Mouse (Mus musculus) intestine, embryonic 15.5 days (tissue): ENCODE data around the gene Arhgap27. TPM values are rescaled to one million over a fixed set of nuclear protein-coding genes. Genes with fewer than 3 reads are reported as not detected.
"Not testable (repeated sequence)": the region's sequence is repeated elsewhere in the genome, so short reads cannot be mapped to it uniquely, and the experiment has no call there.

Experiments
- ATAC-seq: fragments of 200-750 bp; cut with Nextera tagmentation; 2 replicates; pipeline ENCODE4 v1.8.0; 2017; ENCODE audit warnings: moderate TSS enrichment, moderate library complexity
- H3K27ac ChIP-seq: fragments of 300-500 bp; sonication (generic); 2 replicates; pipeline ENCODE4 v1.5.1; 2015; ENCODE audit warnings: mild to moderate bottlenecking, inconsistent platforms
- H3K27me3 ChIP-seq: fragments of 300-500 bp; sonication (generic); replicated peaks from 2 replicates; pipeline ENCODE4 v1.6.1; 2015; ENCODE audit warnings: inconsistent platforms
- H3K36me3 ChIP-seq: fragments of 300-500 bp; sonication (generic); 2 replicates; pipeline ENCODE4 v1.6.1; 2015; ENCODE audit warnings: inconsistent platforms
- H3K4me1 ChIP-seq: fragments of 300-500 bp; sonication (generic); replicated peaks from 2 replicates; pipeline ENCODE4 v1.6.1; 2015; ENCODE audit warnings: inconsistent platforms
- H3K4me2 ChIP-seq: fragments of 300-500 bp; sonication (generic); replicated peaks from 2 replicates; pipeline ENCODE4 v1.6.1; 2015; ENCODE audit warnings: mild to moderate bottlenecking, inconsistent platforms
- H3K4me3 ChIP-seq: fragments of 300-500 bp; sonication (generic); replicated peaks from 2 replicates; pipeline ENCODE4 v1.5.1; 2015; ENCODE audit warnings: inconsistent platforms
- H3K9ac ChIP-seq: fragments of 300-500 bp; sonication (generic); 2 replicates; pipeline ENCODE4 v1.6.1; 2015; ENCODE audit warnings: inconsistent platforms
- H3K9me3 ChIP-seq: fragments of 300-500 bp; sonication (generic); 2 replicates; pipeline ENCODE4 v1.6.1; 2016; ENCODE audit warnings: inconsistent platforms
- WGBS: fragments of 180-500 bp; shearing (Covaris S2); methylation state at CpG from one replicate; pipeline ENCODE4 v1.1.7; 2015; 5-methylcytosine and 5-hydroxymethylcytosine counted together
- polyA plus RNA-seq: library from polyadenylated mRNA; unstranded; fragments of >200 nt; fragmentation: Nextera tagmentation; extraction: Ambion mirVana; gene quantifications from 2 replicates; pipeline ENCODE4 v1.2.1, GENCODE M21; 2015

The Arhgap27 gene
- polyA plus RNA-seq, 1 experiment from 2014 or later, result 33.0 TPM

GRCm38 (mm10) chr11:103311960-103312611, 51.4 kb downstream of the Arhgap27 start:
- 3% methylated on average over 30 of the region's 30 CpGs for WGBS
- Histone ChIP-seq H3K36me3 (no peaks in the 10 kb centered on the region), H3K27me3 (no peaks in the 10 kb centered on the region), H3K4me1 (peaks cover 8% of the 10 kb centered on the region), H3K9ac (peak overlapping the region; percentile 37), H3K4me3 (peak overlapping the region; percentile 31), H3K4me2 (peak overlapping the region; percentile 77), H3K27ac (peak overlapping the region; percentile 20; the same call in 1 of the 2 replicates), H3K9me3 (no peaks in the 10 kb centered on the region)
- ATAC-seq, result peak; percentile 76

GRCm38 (mm10) chr11:103309956-103310574, 53.4 kb downstream of the Arhgap27 start:
- Histone ChIP-seq H3K36me3 (no peaks in the 10 kb centered on the region), H3K4me2 (no peak overlapping the region), H3K9ac (no peak overlapping the region), H3K27me3 (no peaks in the 10 kb centered on the region), H3K27ac (no peak overlapping the region), H3K4me3 (no peak overlapping the region), H3K4me1 (peaks cover 8% of the 10 kb centered on the region), H3K9me3 (no peaks in the 10 kb centered on the region)
- 66% methylated on average over 10 of the region's 10 CpGs for WGBS
- ATAC-seq, result no peak

GRCm38 (mm10) chr11:103307910-103308309, 55.6 kb downstream of the Arhgap27 start:
- ATAC-seq, result no peak
- Histone ChIP-seq H3K27ac (no peak overlapping the region), H3K9ac (no peak overlapping the region), H3K4me2 (no peak overlapping the region), H3K36me3 (no peaks in the 10 kb centered on the region), H3K27me3 (no peaks in the 10 kb centered on the region), H3K4me1 (peaks cover 8% of the 10 kb centered on the region), H3K9me3 (no peaks in the 10 kb centered on the region), H3K4me3 (no peak overlapping the region)
- whole genome bisulfite sequencing, result 35% methylated on average over 8 of the region's 8 CpGs

- 83% methylated on average over 9 of the region's 9 CpGs for WGBS
- ATAC-seq, result no peak
Observed at GRCm38 (mm10) chr11:103304525-103304924, 59.0 kb downstream of the Arhgap27 start.

GRCm38 (mm10) chr11:103294772-103295171, 68.7 kb downstream of the Arhgap27 start:
- no peak overlapping the region for H3K9ac ChIP-seq
- 87% methylated on average over 7 of the region's 7 CpGs for WGBS
- H3K4me1 ChIP-seq, result peaks cover 5% of the 10 kb centered on the region; the same call in 1 of the 2 replicates
- ATAC-seq, result no peak
- no peaks in the 10 kb centered on the region for H3K27me3 ChIP-seq
- no peaks in the 10 kb centered on the region for H3K9me3 ChIP-seq
- no peaks in the 10 kb centered on the region for H3K36me3 ChIP-seq
- no peak overlapping the region for H3K4me3 ChIP-seq
- no peak overlapping the region for H3K27ac ChIP-seq
- H3K4me2 ChIP-seq, result no peak overlapping the region

More at GRCm38 (mm10) chr11:103304525-103304924, 59.0 kb downstream of the Arhgap27 start:
- Histone ChIP-seq H3K4me3 (no peak overlapping the region), H3K4me1 (0 out of 2 replicates have a peak, but pooled peaks cover 2% of the 10 kb centered on the region), H3K4me2 (no peak overlapping the region), H3K9ac (no peak overlapping the region), H3K9me3 (no peaks in the 10 kb centered on the region), H3K27ac (no peak overlapping the region), H3K36me3 (no peaks in the 10 kb centered on the region), H3K27me3 (no peaks in the 10 kb centered on the region)

- WGBS, result 79% methylated on average over 6 of the region's 6 CpGs
- Histone ChIP-seq H3K4me3 (no peak overlapping the region), H3K4me1 (peaks cover 5% of the 10 kb centered on the region; the same call in 1 of the 2 replicates), H3K36me3 (no peaks in the 10 kb centered on the region), H3K27me3 (no peaks in the 10 kb centered on the region), H3K4me2 (no peak overlapping the region), H3K9ac (no peak overlapping the region), H3K9me3 (no peaks in the 10 kb centered on the region), H3K27ac (no peak overlapping the region)
- no peak for ATAC-seq
Observed at GRCm38 (mm10) chr11:103294066-103294465, 69.4 kb downstream of the Arhgap27 start.

- ATAC-seq, result no peak
- Histone ChIP-seq H3K4me1 (peaks cover 5% of the 10 kb centered on the region; the same call in 1 of the 2 replicates), H3K4me3 (no peak overlapping the region), H3K4me2 (no peak overlapping the region), H3K9me3 (no peaks in the 10 kb centered on the region), H3K27ac (no peak overlapping the region), H3K36me3 (no peaks in the 10 kb centered on the region), H3K27me3 (no peaks in the 10 kb centered on the region), H3K9ac (no peak overlapping the region)
- 90% methylated on average over 5 of the region's 5 CpGs for WGBS
Observed at GRCm38 (mm10) chr11:103292890-103293287, 70.6 kb downstream of the Arhgap27 start.

- Histone ChIP-seq H3K36me3 (no peaks in the 10 kb centered on the region), H3K9ac (no peak overlapping the region), H3K4me1 (peaks cover 5% of the 10 kb centered on the region; the same call in 1 of the 2 replicates), H3K4me3 (no peak overlapping the region), H3K27me3 (no peaks in the 10 kb centered on the region), H3K4me2 (no peak overlapping the region), H3K9me3 (no peaks in the 10 kb centered on the region), H3K27ac (no peak overlapping the region)
- ATAC-seq, result no peak
- 14% methylated on average over 14 of the region's 14 CpGs for WGBS
Observed at GRCm38 (mm10) chr11:103292152-103292889, 71.2 kb downstream of the Arhgap27 start.

- not testable (repeated sequence) for H3K4me1 ChIP-seq, ATAC-seq, H3K9me3 ChIP-seq, H3K27ac ChIP-seq, H3K36me3 ChIP-seq, H3K4me3 ChIP-seq, H3K9ac ChIP-seq, H3K27me3 ChIP-seq, H3K4me2 ChIP-seq
- 90% methylated on average over 7 of the region's 7 CpGs for WGBS
Observed at GRCm38 (mm10) chr11:103290841-103291240, 72.7 kb downstream of the Arhgap27 start.

- H3K27me3 ChIP-seq, result no peaks in the 10 kb centered on the region
- 59% methylated on average over 16 of the region's 16 CpGs for WGBS
- H3K36me3 ChIP-seq, result no peaks in the 10 kb centered on the region
- no peaks in the 10 kb centered on the region for H3K9me3 ChIP-seq
- no peak overlapping the region for H3K27ac ChIP-seq
- H3K9ac ChIP-seq, result no peak overlapping the region
- peaks cover 7% of the 10 kb centered on the region for H3K4me1 ChIP-seq
- no peak overlapping the region for H3K4me3 ChIP-seq
- H3K4me2 ChIP-seq, result no peak overlapping the region
- ATAC-seq, result no peak
Observed at GRCm38 (mm10) chr11:103288291-103288963, 75.1 kb downstream of the Arhgap27 start.

GRCm38 (mm10) chr11:103286910-103287309, 76.6 kb downstream of the Arhgap27 start:
- no peak for ATAC-seq

GRCm38 (mm10) chr11:103285951-103286350, 77.5 kb downstream of the Arhgap27 start:
- Histone ChIP-seq H3K27ac (0 out of 2 replicates have a peak overlapping the region, but pooled peaks have one; percentile 48), H3K4me3 (no peak overlapping the region), H3K9me3 (no peaks in the 10 kb centered on the region), H3K4me1 (peaks cover 3% of the 10 kb centered on the region; the same call in 1 of the 2 replicates), H3K36me3 (no peaks in the 10 kb centered on the region), H3K4me2 (no peak overlapping the region), H3K27me3 (no peaks in the 10 kb centered on the region), H3K9ac (no peak overlapping the region)
- 32% methylated on average over 6 of the region's 6 CpGs for WGBS
- peak; percentile 31 for ATAC-seq

More at GRCm38 (mm10) chr11:103286910-103287309, 76.6 kb downstream of the Arhgap27 start:
- 95% methylated on average over 5 of the region's 5 CpGs for WGBS
- Histone ChIP-seq H3K9ac (no peak overlapping the region), H3K27ac (no peak overlapping the region), H3K36me3 (no peaks in the 10 kb centered on the region), H3K27me3 (no peaks in the 10 kb centered on the region), H3K4me3 (no peak overlapping the region), H3K9me3 (no peaks in the 10 kb centered on the region), H3K4me2 (no peak overlapping the region), H3K4me1 (peaks cover 3% of the 10 kb centered on the region; the same call in 1 of the 2 replicates)
